15 mouse cellular contexts compared by ENCODE assay signal in the genomic region with DNA sequence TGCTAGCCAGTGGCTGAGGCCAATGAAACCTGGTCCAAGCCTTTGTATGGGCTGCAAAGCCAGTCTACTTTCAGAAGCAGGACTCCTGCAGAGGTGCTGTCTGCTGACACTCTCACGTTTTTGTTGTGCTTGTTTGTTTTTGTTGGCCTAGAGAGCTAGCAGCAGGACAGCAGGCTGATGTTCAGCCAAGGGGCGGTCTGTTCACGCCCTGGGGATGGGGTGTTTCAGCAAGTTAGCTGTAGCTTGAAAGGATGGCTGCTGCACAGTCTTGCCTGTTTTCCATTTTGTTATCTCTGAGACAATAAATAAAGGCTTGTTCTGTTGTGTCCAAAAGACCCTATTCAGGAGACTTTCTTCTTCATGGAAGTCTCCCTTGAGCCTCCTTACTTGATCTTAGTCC.
DNase-seq lines count a peak whose midpoint lies in the region; ATAC-seq lines count a peak whose summit lies in the region.
"Had no signal": no experiment of that assay in that cellular context is flagged by ENCODE, and none has a peak within 500 bp of the region (broad histone marks: within the 10 kb centered on the region; RNA-seq: fewer than 3 reads in every experiment).

No protein-coding gene starts in this region.

- no peak overlapping the region for H3K4me2 ChIP-seq in hindbrain, embryonic 11.5 days (replicated peaks; ENCODE audit: low read depth, low read length)
- H3K4me2 ChIP-seq in hindbrain, embryonic 13.5 days, result no peak overlapping the region
- no peak overlapping the region for H3K4me2 ChIP-seq in neural tube, embryonic 15.5 days
- H3K4me2 ChIP-seq in forebrain, embryonic 11.5 days (ENCODE audit: low read depth, low read length, severe bottlenecking), result no peak overlapping the region
- no peak overlapping the region for H3K4me2 ChIP-seq in neural tube, embryonic 13.5 days
- H3K4me2 ChIP-seq: kidney, embryonic 15.5 days had no signal

- H3K4me1 ChIP-seq in hindbrain, embryonic 11.5 days (replicated peaks; ENCODE audit: control insufficient read depth, insufficient read depth, low read length), result no peaks in the 10 kb centered on the region
- peaks cover 6% of the 10 kb centered on the region for H3K4me1 ChIP-seq in hindbrain, embryonic 13.5 days (replicated peaks)
- 0 out of 2 replicates have a peak, but pooled peaks cover 4% of the 10 kb centered on the region for H3K4me1 ChIP-seq in neural tube, embryonic 15.5 days
- peaks cover 3% of the 10 kb centered on the region; the same call in 1 of the 2 replicates for H3K4me1 ChIP-seq in forebrain, embryonic 11.5 days (replicated peaks; ENCODE audit: control insufficient read depth, insufficient read depth, low read length)
- peaks cover 9% of the 10 kb centered on the region for H3K4me1 ChIP-seq in neural tube, embryonic 13.5 days (replicated peaks)
- H3K4me1 ChIP-seq: kidney, embryonic 15.5 days; limb, embryonic 10.5 days had no signal

- 4% methylated on average over 3 of the region's 3 CpGs for WGBS in hindbrain, embryonic 11.5 days
- WGBS in hindbrain, embryonic 13.5 days, result 6% methylated on average over 3 of the region's 3 CpGs
- WGBS in neural tube, embryonic 15.5 days, result 9% methylated on average over 3 of the region's 3 CpGs
- WGBS in forebrain, embryonic 11.5 days, result 5% methylated on average over 3 of the region's 3 CpGs
- 5% methylated on average over 3 of the region's 3 CpGs for WGBS in neural tube, embryonic 13.5 days

- no peak for ATAC-seq in hindbrain, embryonic 11.5 days (ENCODE audit: low FRiP score)
- no peak for ATAC-seq in hindbrain, embryonic 13.5 days (ENCODE audit: low FRiP score)
- no peak for ATAC-seq in neural tube, embryonic 15.5 days (ENCODE audit: low FRiP score)
- ATAC-seq in forebrain, embryonic 11.5 days (replicated peaks; ENCODE audit: low FRiP score), result peak; percentile 63; the same call in 1 of the 2 replicates
- ATAC-seq in neural tube, embryonic 13.5 days (ENCODE audit: low read depth), result no peak

- no peak overlapping the region for H3K4me3 ChIP-seq in hindbrain, embryonic 11.5 days (ENCODE audit: low read depth, low read length)
- no peak overlapping the region for H3K4me3 ChIP-seq in hindbrain, embryonic 13.5 days
- H3K4me3 ChIP-seq in neural tube, embryonic 15.5 days (replicated peaks), result no peak overlapping the region
- H3K4me3 ChIP-seq in forebrain, embryonic 11.5 days (ENCODE audit: low read depth, low read length), result no peak overlapping the region
- no peak overlapping the region for H3K4me3 ChIP-seq in neural tube, embryonic 13.5 days
- H3K4me3 ChIP-seq: kidney, embryonic 15.5 days; limb, embryonic 10.5 days had no signal

- H3K9me3 ChIP-seq in hindbrain, embryonic 11.5 days (ENCODE audit: control insufficient read depth, low read length), result no peaks in the 10 kb centered on the region
- no peaks in the 10 kb centered on the region for H3K9me3 ChIP-seq in hindbrain, embryonic 13.5 days
- no peaks in the 10 kb centered on the region for H3K9me3 ChIP-seq in neural tube, embryonic 15.5 days (replicated peaks)
- no peaks in the 10 kb centered on the region for H3K9me3 ChIP-seq in forebrain, embryonic 11.5 days (ENCODE audit: control insufficient read depth, low read length)
- no peaks in the 10 kb centered on the region for H3K9me3 ChIP-seq in neural tube, embryonic 13.5 days
- H3K9me3 ChIP-seq: kidney, embryonic 15.5 days; limb, embryonic 10.5 days had no signal

- H3K27ac ChIP-seq in hindbrain, embryonic 11.5 days (ENCODE audit: low read depth, low read length), result no peak overlapping the region
- no peak overlapping the region for H3K27ac ChIP-seq in hindbrain, embryonic 13.5 days
- H3K27ac ChIP-seq in neural tube, embryonic 15.5 days (replicated peaks), result no peak overlapping the region
- no peak overlapping the region for H3K27ac ChIP-seq in forebrain, embryonic 11.5 days (ENCODE audit: low read depth, low read length)
- H3K27ac ChIP-seq in neural tube, embryonic 13.5 days (replicated peaks), result peak overlapping the region; percentile 50; the same call in 1 of the 2 replicates
- H3K27ac ChIP-seq: kidney, embryonic 15.5 days; limb, embryonic 10.5 days; liver, embryonic 14.5 days had no signal

- H3K27me3 ChIP-seq in hindbrain, embryonic 11.5 days (ENCODE audit: control insufficient read depth, insufficient read depth, low read length), result no peaks in the 10 kb centered on the region
- H3K27me3 ChIP-seq in hindbrain, embryonic 13.5 days, result no peaks in the 10 kb centered on the region
- no peaks in the 10 kb centered on the region for H3K27me3 ChIP-seq in neural tube, embryonic 15.5 days (replicated peaks)
- no peaks in the 10 kb centered on the region for H3K27me3 ChIP-seq in forebrain, embryonic 11.5 days (ENCODE audit: control insufficient read depth, insufficient read depth, low read length)
- no peaks in the 10 kb centered on the region for H3K27me3 ChIP-seq in neural tube, embryonic 13.5 days
- H3K27me3 ChIP-seq: kidney, embryonic 15.5 days had no signal

- peak; percentile 11 for DNase-seq in hindbrain, embryonic 11.5 days (ENCODE audit: low spot score)
- DNase-seq in neural tube, embryonic 10.5 days (ENCODE audit: extremely low spot score, low spot score), result peak; percentile 15
- peak; percentile 58 for DNase-seq in forebrain, embryonic 11.5 days (ENCODE audit: low spot score)
- DNase-seq in right cerebral cortex, postnatal 25 days, result no peak
- no peak for DNase-seq in ovary, postnatal 10 days (ENCODE audit: low spot score)
- DNase-seq: B cell, adult 2 months; cerebellum, adult 18-20 months; gastrocnemius, postnatal 36 days; thymus, adult 18-20 months had no signal

- no peaks in the 10 kb centered on the region for H3K36me3 ChIP-seq in hindbrain, embryonic 11.5 days (ENCODE audit: control insufficient read depth, insufficient read depth, low read length)
- H3K36me3 ChIP-seq in hindbrain, embryonic 13.5 days, result no peaks in the 10 kb centered on the region
- H3K36me3 ChIP-seq in neural tube, embryonic 15.5 days, result no peaks in the 10 kb centered on the region
- H3K36me3 ChIP-seq in forebrain, embryonic 11.5 days (ENCODE audit: control insufficient read depth, insufficient read depth, low read length), result no peaks in the 10 kb centered on the region
- H3K36me3 ChIP-seq in neural tube, embryonic 13.5 days, result no peaks in the 10 kb centered on the region
- H3K36me3 ChIP-seq: kidney, embryonic 15.5 days; limb, embryonic 10.5 days had no signal

- no peak overlapping the region for H3K9ac ChIP-seq in hindbrain, embryonic 11.5 days (ENCODE audit: low read depth, low read length)
- no peak overlapping the region for H3K9ac ChIP-seq in hindbrain, embryonic 13.5 days
- H3K9ac ChIP-seq in neural tube, embryonic 15.5 days (replicated peaks), result no peak overlapping the region
- H3K9ac ChIP-seq in forebrain, embryonic 11.5 days (ENCODE audit: low read length), result no peak overlapping the region; the same call in 1 of the 2 replicates
- H3K9ac ChIP-seq in neural tube, embryonic 13.5 days, result no peak overlapping the region
- H3K9ac ChIP-seq: kidney, embryonic 15.5 days; liver, embryonic 14.5 days had no signal

Comparison
In these comparisons a context has a peak if more than half of its experiments do, and no peak if none do; other contexts are left out.
1. DNase-seq: peak in hindbrain, embryonic 11.5 days (single experiment), neural tube, embryonic 10.5 days (single experiment) and forebrain, embryonic 11.5 days (single experiment); none in right cerebral cortex, postnatal 25 days (single experiment) and ovary, postnatal 10 days (single experiment).